Mouse (Mus musculus): ENCODE measurements around the gene Lrsam1.

DNA sequence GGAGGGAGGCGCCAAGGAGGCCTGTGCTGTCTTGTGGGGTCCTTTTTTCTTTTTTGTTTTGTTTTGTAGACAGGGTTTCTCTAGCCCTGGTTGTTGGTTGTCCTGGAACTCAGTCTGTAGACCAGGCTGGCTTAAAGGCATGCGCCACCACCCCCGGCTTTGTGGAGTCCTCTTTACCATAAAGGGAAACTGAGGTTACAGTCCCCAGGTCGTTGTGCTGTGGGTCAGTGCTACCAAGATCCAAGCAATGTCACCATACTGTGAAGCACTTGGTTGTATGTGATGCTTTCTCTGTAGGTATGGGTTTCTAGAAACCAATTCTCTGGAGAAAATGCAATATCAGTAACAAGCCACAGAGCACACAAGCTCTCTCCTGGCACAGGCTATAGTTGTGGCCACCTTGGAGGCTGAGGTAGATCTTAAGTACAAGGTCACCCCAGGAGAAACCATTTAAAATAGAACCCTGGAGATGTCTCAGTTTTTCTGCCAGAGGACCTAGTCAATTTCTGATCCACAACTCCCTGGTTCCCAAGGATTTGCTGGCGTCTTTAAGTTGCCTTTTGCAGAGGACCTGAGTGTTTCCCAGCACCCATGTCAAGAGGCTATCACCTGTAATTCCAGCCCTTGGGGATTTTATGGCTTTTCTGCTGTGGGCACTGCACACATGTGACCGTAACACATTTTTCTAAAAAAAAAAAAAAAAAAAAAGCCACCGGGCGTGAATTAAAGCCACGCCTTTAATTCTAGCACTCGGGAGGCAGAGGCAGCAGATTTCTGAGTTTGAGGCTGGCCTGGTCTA lies 3.4 kb upstream of the Lrsam1 start:
- 0 out of 2 replicates have a peak, but pooled peaks have one; percentile 2 for TF ChIP-seq CHD2 (IDR thresholded peaks at IDR 0.05; ENCODE audit: low read depth, low read length)
- TF ChIP-seq MAFK (IDR thresholded peaks at IDR 0.05; ENCODE audit: insufficient read depth, low read depth, low read length) = no peak
- no peak for TF ChIP-seq ZC3H11A (IDR thresholded peaks at IDR 0.05; ENCODE audit: borderline replicate concordance, low read depth, low read length)
- TF ChIP-seq ZNF384 (IDR thresholded peaks at IDR 0.05; ENCODE audit: low read depth, low read length) = peak; percentile 93
- no peak for TF ChIP-seq HCFC1 (IDR thresholded peaks at IDR 0.05; ENCODE audit: borderline replicate concordance, insufficient read depth, low read length)
